Mouse (Mus musculus) midbrain, embryonic 11.5 days (tissue): ENCODE measurements around the gene Mroh2a. TPM values are rescaled to one million over a fixed set of nuclear protein-coding genes. Genes with fewer than 3 reads are reported as not detected.

Source experiments
- ATAC-seq: fragments of 200-750 bp; cut with Nextera tagmentation; 2 replicates; pipeline ENCODE4 v1.8.0; 2017; ENCODE audit warnings: moderate TSS enrichment, moderate library complexity; ENCODE audit not compliant: low FRiP score
- DNase-seq: peaks from one replicate; pipeline ENCODE4 v3.0.0; 2015; ENCODE audit warnings: low spot score; ENCODE audit errors: missing footprints
- H3K27ac ChIP-seq: fragments of 300-500 bp; sonication (generic); 2 replicates; pipeline ENCODE4 v1.5.1; 2014; ENCODE audit warnings: low read depth, low read length
- H3K27me3 ChIP-seq: fragments of 300-500 bp; sonication (generic); 2 replicates; pipeline ENCODE4 v1.6.1; 2014; ENCODE audit warnings: mild to moderate bottlenecking, low read length, moderate library complexity, mixed read lengths; ENCODE audit not compliant: control insufficient read depth, insufficient read depth
- H3K36me3 ChIP-seq: fragments of 300-500 bp; sonication (generic); 2 replicates; pipeline ENCODE4 v1.6.1; 2014; ENCODE audit warnings: mild to moderate bottlenecking, low read length, moderate library complexity, mixed read lengths; ENCODE audit not compliant: control insufficient read depth, insufficient read depth
- H3K4me1 ChIP-seq: fragments of 300-500 bp; sonication (generic); 2 replicates; pipeline ENCODE4 v1.6.1; 2014; ENCODE audit warnings: low read length; ENCODE audit not compliant: control insufficient read depth, insufficient read depth
- H3K4me2 ChIP-seq: fragments of 300-500 bp; sonication (generic); 2 replicates; pipeline ENCODE4 v1.6.1; 2014; ENCODE audit warnings: mild to moderate bottlenecking, moderate library complexity
- H3K4me3 ChIP-seq: fragments of 300-500 bp; sonication (generic); 2 replicates; pipeline ENCODE4 v1.5.1; 2014; ENCODE audit warnings: low read depth, low read length
- H3K9ac ChIP-seq: fragments of 300-500 bp; sonication (generic); 2 replicates; pipeline ENCODE4 v1.6.1; 2014; ENCODE audit warnings: low read length
- H3K9me3 ChIP-seq: fragments of 300-500 bp; sonication (generic); 2 replicates; pipeline ENCODE4 v1.6.1; 2016; ENCODE audit warnings: low read length; ENCODE audit not compliant: control insufficient read depth
- WGBS: fragments of 180-500 bp; shearing (Covaris S2); extraction: QIAGEN DNeasy Blood & Tissue Kit; methylation state at CpG from one replicate; pipeline ENCODE4 v1.1.7; 2014; 5-methylcytosine and 5-hydroxymethylcytosine counted together
- polyA plus RNA-seq: library from polyadenylated mRNA; unstranded; fragments of >200 nt; fragmentation: Nextera tagmentation; extraction: Ambion mirVana; gene quantifications from 2 replicates; pipeline ENCODE4 v1.2.1, GENCODE M21; 2014

The Mroh2a gene
- polyA plus RNA-seq, 1 experiment from 2014 or later, result 1.7 TPM

DNA sequence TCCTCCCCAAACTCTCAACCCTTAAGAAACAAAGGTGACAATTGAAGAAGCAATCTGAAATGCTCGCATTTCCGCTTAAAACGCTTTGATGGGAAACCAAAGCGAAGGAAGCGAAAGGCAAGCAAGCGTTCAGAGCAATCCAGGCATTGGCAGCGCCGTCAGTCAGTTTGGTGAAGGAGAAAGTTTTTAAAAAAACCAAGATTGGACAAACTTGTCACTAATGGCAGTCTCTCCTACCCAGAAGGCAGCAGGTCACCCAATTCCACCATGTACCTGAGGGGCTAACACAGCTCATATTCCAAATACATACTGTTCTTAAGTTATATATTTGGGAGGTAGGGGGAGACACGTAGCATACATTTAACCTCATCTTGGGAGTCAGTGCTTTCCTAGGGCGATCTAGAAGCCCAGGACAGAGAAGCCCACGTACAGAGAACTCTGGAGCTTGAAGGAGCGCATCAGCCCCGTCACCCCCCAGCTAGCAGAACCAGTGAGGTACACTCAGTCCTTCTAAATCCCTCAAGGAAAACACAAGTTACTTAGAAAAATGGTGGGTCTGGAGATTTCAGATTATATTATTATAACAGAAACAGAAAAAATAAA lies 48.4 kb downstream of the Mroh2a start:
- DNase-seq (no peak), ATAC-seq (no peak)
- no peaks in the 10 kb centered on the region for H3K27me3 ChIP-seq
- peaks cover 14% of the 10 kb centered on the region for H3K4me1 ChIP-seq
- H3K9ac ChIP-seq, result no peak overlapping the region
- H3K4me3 ChIP-seq, result no peak overlapping the region
- H3K27ac ChIP-seq, result no peak overlapping the region
- H3K9me3 ChIP-seq, result no peaks in the 10 kb centered on the region; the same call in 1 of the 2 replicates
- H3K4me2 ChIP-seq, result no peak overlapping the region
- 71% methylated on average over 13 of the region's 13 CpGs for WGBS
- peaks cover 37% of the 10 kb centered on the region for H3K36me3 ChIP-seq

DNA sequence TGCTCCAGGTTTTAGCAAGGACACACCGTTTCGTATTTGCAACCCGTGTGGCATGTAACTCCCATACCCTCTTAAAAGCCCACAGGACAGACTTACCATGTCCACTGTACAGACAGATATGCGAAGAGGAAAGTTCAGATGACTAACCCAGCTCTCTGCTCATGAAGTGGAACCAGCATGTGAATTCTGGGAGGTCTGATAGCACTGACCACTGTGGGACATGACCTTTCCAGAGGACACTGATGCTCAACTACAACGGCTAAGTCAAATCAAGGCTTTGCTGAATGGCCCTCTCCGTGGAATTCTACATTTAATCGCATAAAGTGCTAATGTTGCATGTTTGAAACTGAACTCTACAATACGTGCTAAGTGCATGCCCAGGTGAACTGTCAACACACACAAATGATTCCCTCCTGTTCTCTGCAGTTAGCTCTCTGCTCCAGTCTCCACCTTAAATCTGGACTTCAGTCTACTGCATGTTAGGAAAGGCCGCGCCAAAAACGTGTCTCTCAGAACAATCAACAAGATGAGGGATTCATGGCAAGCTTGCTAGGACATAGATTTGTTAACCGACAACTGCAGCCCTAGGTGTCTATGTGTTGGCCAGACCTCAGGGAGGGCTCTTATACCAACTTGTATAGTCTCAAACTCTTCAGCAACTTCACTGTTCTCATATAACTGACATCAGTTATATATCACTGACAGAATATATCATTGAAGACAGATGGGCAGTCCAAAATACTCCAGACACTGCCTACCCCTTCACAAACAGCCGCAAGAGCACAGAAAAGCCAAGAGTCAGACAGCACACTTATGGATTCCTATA lies 49.1 kb downstream of the Mroh2a start:
- Histone ChIP-seq H3K4me3 (peak overlapping the region; percentile 55), H3K27ac (no peak overlapping the region), H3K9ac (peak overlapping the region; percentile 77), H3K36me3 (peaks cover 37% of the 10 kb centered on the region), H3K4me1 (peaks cover 14% of the 10 kb centered on the region), H3K4me2 (peak overlapping the region; percentile 53), H3K9me3 (no peaks in the 10 kb centered on the region; the same call in 1 of the 2 replicates), H3K27me3 (no peaks in the 10 kb centered on the region)
- ATAC-seq, result no peak
- no peak for DNase-seq
- WGBS, result 72% methylated on average over 13 of the region's 13 CpGs

DNA sequence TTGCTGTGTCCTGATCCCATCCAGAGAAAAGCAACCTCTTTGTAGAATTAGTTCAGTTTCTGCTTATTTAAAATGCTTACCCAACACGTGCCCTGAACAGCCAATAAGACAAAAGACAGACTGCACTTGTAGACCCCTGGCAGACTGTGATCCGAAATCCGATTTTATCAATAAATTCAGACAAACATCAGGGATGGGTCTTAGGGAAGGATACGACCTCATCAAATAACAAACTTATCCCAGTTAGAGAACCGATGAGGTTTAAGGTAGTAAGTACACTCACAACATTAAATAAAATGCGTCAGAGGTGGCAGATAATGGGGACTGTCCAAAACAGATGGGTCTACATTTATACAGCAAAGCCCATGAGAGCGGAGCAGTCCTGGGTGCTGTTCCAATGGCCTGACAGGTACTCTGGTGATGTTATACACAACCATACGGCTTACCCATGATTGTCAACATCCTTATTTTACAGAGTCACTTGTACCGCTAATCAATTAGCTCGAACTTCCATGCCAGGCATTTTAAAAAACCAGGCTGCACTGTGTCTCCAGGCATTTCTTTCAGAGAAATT lies 49.8 kb downstream of the Mroh2a start:
- H3K9me3 ChIP-seq, result peaks cover 3% of the 10 kb centered on the region; the same call in 1 of the 2 replicates
- DNase-seq (no peak), ATAC-seq (peak; percentile 47)
- H3K4me3 ChIP-seq, result peak overlapping the region; percentile 55
- H3K4me1 ChIP-seq, result peaks cover 14% of the 10 kb centered on the region
- peak overlapping the region; percentile 49 for H3K27ac ChIP-seq
- H3K36me3 ChIP-seq, result peaks cover 34% of the 10 kb centered on the region
- peak overlapping the region; percentile 53 for H3K4me2 ChIP-seq
- H3K9ac ChIP-seq, result peak overlapping the region; percentile 77
- 34% methylated on average over 10 of the region's 10 CpGs for WGBS
- no peaks in the 10 kb centered on the region for H3K27me3 ChIP-seq

DNA sequence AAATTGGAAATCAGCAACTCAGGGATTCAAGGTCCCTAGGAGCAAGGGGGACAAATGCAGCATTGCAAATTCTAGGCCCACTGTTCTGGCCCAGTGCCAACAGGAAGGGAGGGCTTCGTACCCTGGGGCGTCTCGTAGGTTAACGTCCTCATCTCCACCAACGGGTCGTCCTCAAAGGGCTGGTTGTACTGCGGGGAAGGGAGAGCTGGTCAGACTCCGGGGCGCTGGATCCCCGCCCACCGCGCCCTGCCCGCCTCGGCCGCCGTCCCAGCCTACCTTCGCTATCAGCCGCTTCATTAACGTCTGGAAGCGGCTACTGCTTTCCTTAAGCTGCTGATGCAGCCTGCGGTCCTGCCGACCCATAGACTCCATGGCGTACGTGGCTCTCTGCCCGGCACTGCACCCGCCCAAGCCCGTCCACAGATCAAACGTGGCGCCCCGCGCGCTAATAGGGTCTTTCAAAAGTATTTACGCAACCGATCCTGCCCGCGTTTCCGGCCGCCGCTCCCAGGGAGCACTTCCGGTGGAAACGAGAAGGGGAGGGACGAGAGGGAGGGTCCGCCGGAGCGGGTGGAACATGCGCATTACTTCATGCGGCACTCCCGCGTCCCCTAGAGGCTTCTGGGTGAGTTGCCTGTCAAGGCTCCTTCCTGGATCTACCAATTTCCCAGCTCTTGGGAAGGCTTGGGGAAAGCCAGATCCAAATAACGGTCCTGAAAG lies 50.5 kb downstream of the Mroh2a start, which contains the start of the genes Hjurp and Trpm8:
Gene Hjurp (minus strand): TSS at position 536 of the 720 bp plus-strand sequence.
Gene Trpm8 (plus strand): TSS at position 564 of the 720 bp plus-strand sequence.
- Histone ChIP-seq H3K36me3 (peaks cover 29% of the 10 kb centered on the region), H3K27ac (peak within 1 kb of the TSS; percentile 49), H3K4me3 (peak within 1 kb of the TSS; percentile 55), H3K4me2 (peak within 1 kb of the TSS; percentile 53), H3K27me3 (no peaks in the 10 kb centered on the region), H3K9me3 (peaks cover 8% of the 10 kb centered on the region; the same call in 1 of the 2 replicates), H3K9ac (peak within 1 kb of the TSS; percentile 77), H3K4me1 (peaks cover 14% of the 10 kb centered on the region)
- ATAC-seq, result peak; percentile 96
- 1% methylated on average over 50 of the region's 50 CpGs for WGBS
- peak; percentile 100 for DNase-seq

DNA sequence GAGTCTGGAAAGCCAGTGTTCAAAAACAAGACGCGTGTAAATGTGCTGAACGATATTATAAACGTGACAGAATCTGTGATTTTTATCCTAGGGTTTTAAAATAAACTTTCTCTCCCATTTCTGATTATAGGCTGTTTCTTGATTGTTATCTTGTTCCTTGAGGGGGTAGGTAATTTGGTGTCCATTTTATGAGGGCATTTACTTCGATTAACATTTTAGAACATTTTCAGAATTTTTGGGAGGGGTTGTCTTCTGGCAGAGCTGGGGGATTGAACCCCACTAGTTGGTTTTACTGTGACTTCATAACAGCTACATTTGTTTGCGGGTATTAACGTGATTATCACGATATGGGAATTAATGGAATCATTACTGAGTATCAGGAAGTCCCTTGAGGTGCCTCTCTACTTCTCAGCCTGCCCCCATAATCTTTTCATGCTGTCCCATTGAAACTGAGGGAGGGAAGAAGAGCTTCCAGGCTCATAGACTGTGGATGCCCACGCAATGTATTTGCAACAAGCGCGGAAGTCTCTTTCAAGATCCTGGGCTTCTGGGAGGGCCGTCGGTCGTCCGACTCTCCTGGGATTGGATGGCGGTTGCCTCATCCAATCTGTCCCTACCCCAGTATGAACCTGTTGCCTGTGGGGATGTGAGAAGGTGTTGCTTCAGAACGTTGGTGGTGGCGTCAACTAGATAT lies 51.2 kb downstream of the Mroh2a start:
- no peak overlapping the region for H3K27ac ChIP-seq

DNA sequence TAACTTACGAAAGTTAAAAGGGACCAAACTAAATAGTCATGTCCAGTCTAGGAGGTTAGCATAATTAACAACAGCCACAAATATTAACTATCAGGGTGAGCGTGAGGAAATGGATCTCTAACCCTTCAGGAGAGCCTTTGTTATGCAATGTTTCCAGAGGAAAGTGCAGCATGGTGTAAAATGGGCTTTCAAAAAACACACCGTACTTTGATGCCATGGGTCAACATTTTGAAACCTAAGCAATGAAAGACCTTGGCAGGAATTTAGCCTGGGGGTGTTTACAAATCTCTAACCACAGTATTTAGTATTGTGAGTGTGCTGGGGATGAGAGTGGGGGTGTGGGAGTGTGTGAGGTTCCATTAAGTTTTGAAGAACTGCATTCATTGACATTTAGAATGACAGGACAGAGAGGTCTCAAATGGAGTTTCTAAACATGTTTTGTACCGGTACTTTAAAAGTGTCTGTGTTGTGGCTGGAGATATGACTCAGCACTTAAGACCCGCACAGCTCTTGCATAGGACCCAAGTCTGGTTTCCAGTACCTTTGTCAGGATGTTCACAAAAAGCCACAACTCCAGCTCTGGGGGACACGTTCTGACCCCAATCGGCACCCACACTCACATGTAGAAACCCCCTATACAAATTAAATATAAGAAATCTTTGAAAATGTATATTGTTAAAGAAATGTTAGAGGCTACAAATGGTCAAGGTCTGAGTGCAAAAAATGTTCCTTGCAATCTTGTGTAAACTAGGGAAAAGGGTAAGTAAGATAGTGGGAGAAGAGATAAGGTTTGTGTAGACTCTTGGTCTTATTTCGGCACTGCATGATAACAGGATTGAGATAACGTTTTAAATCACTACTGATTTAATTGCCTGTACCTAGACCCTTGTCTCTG lies 52.6 kb downstream of the Mroh2a start:
- Histone ChIP-seq H3K27me3 (no peaks in the 10 kb centered on the region), H3K9ac (no peak overlapping the region), H3K4me2 (no peak overlapping the region), H3K27ac (no peak overlapping the region), H3K4me3 (no peak overlapping the region), H3K9me3 (peaks cover 26% of the 10 kb centered on the region), H3K36me3 (peaks cover 12% of the 10 kb centered on the region), H3K4me1 (peaks cover 14% of the 10 kb centered on the region)
- WGBS, result 72% methylated on average over 9 of the region's 9 CpGs
- DNase-seq (peak; percentile 87), ATAC-seq (no peak)

More for the DNA sequence above, 51.2 kb downstream of the Mroh2a start:
- no peaks in the 10 kb centered on the region for H3K27me3 ChIP-seq
- peak overlapping the region; percentile 53 for H3K4me2 ChIP-seq
- peaks cover 14% of the 10 kb centered on the region for H3K4me1 ChIP-seq
- peaks cover 12% of the 10 kb centered on the region for H3K9me3 ChIP-seq
- peak; percentile 94 for DNase-seq
- 68% methylated on average over 18 of the region's 18 CpGs for WGBS
- peak; percentile 9 for ATAC-seq
- peak overlapping the region; percentile 77 for H3K9ac ChIP-seq
- peak overlapping the region; percentile 55 for H3K4me3 ChIP-seq
- peaks cover 22% of the 10 kb centered on the region for H3K36me3 ChIP-seq

DNA sequence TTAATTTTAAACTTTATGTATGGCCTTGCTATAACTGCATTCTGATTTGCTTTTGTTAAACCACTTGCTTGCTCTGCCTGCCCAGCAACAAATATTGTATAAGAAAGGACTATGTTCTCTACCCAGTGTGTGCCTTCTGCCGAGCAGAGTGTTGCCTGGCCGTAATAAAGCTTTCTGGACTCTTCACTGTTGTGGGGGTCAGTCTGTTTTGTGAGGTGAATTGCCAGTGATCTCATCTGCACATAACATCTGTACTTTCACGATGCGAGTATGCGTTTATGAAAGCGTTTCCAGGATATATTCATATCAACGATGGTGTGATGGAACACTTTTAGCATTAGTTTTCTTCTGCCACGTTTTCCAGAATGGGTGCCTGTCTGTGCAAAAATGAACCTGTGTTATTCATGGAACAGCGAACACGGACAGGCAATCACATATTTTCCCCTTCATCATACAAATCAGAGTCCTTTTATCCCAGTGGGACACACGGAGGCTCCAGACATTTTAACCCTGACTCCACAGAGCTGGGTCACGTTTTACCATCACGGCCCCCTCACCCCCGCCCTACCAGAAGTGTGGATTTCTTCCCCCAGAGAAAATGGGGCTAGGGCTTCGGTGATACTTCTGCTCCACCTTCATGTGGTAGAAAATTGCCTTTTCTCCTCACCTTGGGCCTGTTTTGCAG lies 53.4 kb downstream of the Mroh2a start:
- Histone ChIP-seq H3K4me3 (no peak overlapping the region), H3K9me3 (peaks cover 34% of the 10 kb centered on the region), H3K27ac (no peak overlapping the region), H3K36me3 (peaks cover 4% of the 10 kb centered on the region; the same call in 1 of the 2 replicates), H3K4me1 (peaks cover 14% of the 10 kb centered on the region), H3K4me2 (no peak overlapping the region), H3K27me3 (no peaks in the 10 kb centered on the region), H3K9ac (no peak overlapping the region)
- no peak for ATAC-seq
- 76% methylated on average over 15 of the region's 15 CpGs for WGBS
- DNase-seq, result no peak
